Mouse (Mus musculus) skeletal muscle tissue, adult 2 months (tissue): ENCODE data around the gene Cdkn2c.

Experiments
- DNase-seq: peaks from one replicate; pipeline ENCODE4 v3.0.0-alpha.2; 2012; ENCODE audit warnings: low read depth, low spot score

Gene Cdkn2c

DNA sequence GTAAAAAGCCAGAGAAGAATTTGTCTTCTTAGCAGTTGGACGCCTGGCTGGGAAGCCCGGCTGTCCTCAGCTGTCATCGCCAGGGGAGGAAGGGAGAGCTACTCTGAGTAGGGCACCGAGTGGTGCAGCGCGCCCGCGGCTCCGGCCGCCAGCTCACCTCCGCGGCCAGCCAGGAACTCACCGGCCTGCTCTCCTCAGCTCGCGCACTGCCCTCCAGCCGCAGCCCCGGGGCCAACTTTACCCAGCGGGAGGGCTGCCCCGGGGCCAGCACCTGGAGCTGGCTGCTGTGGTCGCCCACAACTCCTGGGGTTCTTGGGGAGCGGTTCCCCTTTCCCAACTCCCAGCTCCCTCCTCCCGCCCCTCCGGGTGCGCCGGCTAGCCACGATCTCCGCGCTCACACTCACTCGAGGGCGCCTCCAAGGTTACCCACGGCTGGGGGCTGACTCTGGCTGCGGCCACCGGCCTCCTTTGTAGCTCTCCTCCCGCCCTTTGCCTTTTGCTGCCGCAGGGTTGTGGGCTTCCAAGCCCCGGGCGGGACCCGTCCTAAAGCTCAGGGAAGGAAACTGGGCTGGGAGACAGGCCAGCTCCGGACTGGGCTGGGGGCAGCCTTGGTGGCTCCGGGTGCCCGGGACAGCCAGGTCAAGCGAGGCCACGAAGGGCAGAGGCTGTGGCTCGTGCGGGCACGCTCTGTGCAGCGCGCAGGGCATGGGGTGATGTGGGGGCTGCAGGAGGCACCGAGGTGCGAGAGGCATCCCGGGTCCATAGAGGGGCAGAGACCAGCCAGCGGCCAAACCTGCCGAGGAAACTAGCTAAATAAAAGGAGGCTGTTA, 9.8 kb downstream of the Cdkn2c start:
- DNase-seq = peak; percentile 57

DNA sequence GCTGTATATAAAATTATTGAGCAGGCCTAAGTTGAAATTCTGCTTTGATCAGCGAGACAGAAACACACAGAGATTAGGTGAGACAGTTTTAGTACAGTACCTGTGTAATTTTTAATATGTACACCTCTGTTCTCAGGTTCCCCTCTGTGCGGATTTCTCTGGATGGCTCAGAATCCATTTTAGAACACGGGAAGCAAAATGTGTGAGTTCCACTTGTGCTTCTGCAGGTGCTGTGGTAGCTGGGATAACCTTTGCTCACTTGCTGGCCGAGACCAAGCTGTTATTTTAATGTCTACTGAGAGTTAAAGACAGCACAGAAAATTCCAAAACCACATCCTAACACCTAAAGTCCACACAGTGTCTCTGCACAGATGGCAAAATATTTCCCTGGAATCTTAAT, 10.7 kb downstream of the Cdkn2c start:
- DNase-seq = no peak

GRCm38 (mm10) chr4:109655738-109656137, 11.3 kb downstream of the Cdkn2c start:
- no peak for DNase-seq

DNA sequence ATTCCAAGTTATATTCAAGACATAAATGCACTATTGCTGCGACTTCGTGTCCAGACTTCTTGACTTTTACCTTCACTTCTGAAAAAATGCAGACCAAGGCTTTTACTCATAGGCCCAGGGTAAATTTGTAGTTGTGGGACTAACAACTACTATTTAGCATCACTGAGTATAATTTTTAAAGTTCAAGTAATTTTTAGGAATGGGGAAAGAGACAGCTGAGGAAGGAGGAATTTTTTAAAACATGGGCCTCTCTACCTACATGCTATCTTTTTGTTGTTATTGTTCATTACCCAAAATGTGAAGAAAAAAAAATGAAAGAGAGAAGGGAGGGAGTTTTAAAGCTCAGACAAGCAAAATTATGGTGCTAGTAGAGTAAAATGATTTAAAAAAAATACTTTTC, 12.3 kb downstream of the Cdkn2c start:
- DNase-seq = no peak

DNA sequence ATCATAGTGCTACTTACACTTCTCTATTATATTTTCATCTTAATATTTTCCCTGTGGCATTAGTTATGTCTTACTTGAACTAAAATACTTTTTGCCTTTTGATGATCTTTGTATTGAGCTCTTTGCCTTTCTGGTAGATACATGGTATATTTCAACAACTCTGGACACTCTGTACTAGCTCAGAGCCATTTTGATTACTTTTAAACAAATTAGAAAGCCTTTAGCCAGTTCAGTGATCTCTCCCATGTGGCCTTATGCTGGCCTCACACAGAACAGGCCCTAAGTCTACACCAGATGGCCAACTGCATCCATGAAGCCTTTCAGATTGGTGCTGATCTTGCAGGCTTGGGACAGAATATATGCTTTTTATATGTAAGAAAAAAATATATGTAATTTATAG, 13.7 kb downstream of the Cdkn2c start:
- DNase-seq = no peak

GRCm38 (mm10) chr4:109649331-109649730, 17.7 kb downstream of the Cdkn2c start:
- DNase-seq = no peak

- DNase-seq = no peak
Measured at GRCm38 (mm10) chr4:109647281-109647680, 19.7 kb downstream of the Cdkn2c start.

- DNase-seq = no peak
Measured at GRCm38 (mm10) chr4:109641451-109641850, 25.5 kb downstream of the Cdkn2c start.

GRCm38 (mm10) chr4:109640141-109640540, 26.8 kb downstream of the Cdkn2c start:
- DNase-seq = no peak

GRCm38 (mm10) chr4:109639356-109639755, 27.6 kb downstream of the Cdkn2c start:
- no peak for DNase-seq

DNA sequence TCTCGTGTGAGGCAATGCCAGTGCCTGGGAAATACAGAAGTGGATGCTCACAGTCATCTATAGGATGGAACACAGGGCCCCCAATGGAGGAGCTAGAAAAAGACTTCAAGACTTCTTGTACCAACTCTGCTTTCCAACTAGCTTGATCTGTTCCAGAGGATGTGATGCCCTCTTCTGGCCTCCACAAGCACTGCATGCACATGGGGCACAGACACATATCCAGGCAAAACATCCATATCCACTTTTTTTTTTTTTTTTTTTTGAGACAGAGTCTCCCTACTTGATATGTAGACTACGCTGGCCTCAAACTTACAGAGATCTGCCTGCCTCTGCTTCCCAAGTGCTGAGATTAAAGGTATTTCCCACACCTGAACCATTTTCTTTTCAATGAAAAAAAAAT, 32.0 kb downstream of the Cdkn2c start:
- no peak for DNase-seq

DNA sequence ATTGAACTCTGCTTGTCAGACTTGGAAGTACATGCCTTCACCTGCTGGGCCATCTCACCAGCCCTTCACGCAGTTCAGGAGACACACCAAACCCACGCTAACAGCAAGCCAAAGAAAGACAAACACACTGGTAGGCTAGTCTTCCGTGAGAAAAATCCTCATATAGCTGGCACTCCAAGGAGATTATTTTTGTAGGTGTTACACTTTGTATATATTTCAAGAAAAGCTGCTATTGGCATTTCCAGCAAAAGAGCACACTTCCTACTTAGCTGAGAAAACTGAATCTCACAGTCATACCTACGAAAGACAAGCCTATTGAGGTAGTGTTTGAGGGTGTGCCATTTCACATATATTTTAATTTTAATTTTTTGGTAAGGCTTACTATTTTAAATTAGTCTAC, 36.0 kb downstream of the Cdkn2c start:
- no peak for DNase-seq

GRCm38 (mm10) chr4:109630215-109630614, 36.8 kb downstream of the Cdkn2c start:
- no peak for DNase-seq

GRCm38 (mm10) chr4:109612596-109612995, 54.4 kb downstream of the Cdkn2c start:
- peak; percentile 3 for DNase-seq
